Mouse (Mus musculus): ENCODE results near the gene Nicn1.
A peak's percentile ranks its signal among the peaks of the same experiment; 100 is the strongest.
"Not testable (repeated sequence)": the region's sequence is repeated elsewhere in the genome, so short reads cannot be mapped to it uniquely, and the experiment has no call there.

The Nicn1 gene

GRCm38 (mm10) chr9:108290016-108290750 lies at the start of gene Nicn1:
Gene Nicn1 (plus strand): TSS chr9:108290429.
- peak; percentile 94 for DNase-seq (ENCODE audit: low read depth)

- no peak for DNase-seq (ENCODE audit: low read depth)
Observed at GRCm38 (mm10) chr9:108244540-108244939, 45.7 kb upstream of the Nicn1 start.

- peak; percentile 47 for DNase-seq (ENCODE audit: low read depth)
Observed at GRCm38 (mm10) chr9:108244984-108245383, 45.2 kb upstream of the Nicn1 start.

GRCm38 (mm10) chr9:108248957-108249356 lies 41.3 kb upstream of the Nicn1 start:
- no peak for DNase-seq (ENCODE audit: low read depth)

GRCm38 (mm10) chr9:108251877-108252276 lies 38.4 kb upstream of the Nicn1 start:
- no peak for DNase-seq (ENCODE audit: low read depth)

- DNase-seq (ENCODE audit: low read depth) = no peak
Observed at GRCm38 (mm10) chr9:108252766-108253165, 37.5 kb upstream of the Nicn1 start.

GRCm38 (mm10) chr9:108260526-108260925 lies 29.7 kb upstream of the Nicn1 start:
- DNase-seq (ENCODE audit: low read depth) = no peak

- DNase-seq (ENCODE audit: low read depth) = no peak
Observed at GRCm38 (mm10) chr9:108261865-108262264, 28.4 kb upstream of the Nicn1 start.

- DNase-seq (ENCODE audit: low read depth) = peak; percentile 56
Observed at GRCm38 (mm10) chr9:108262494-108263049, 27.7 kb upstream of the Nicn1 start.

- peak; percentile 40 for DNase-seq (ENCODE audit: low read depth)
Observed at GRCm38 (mm10) chr9:108263131-108263681, 27.0 kb upstream of the Nicn1 start.

- DNase-seq (ENCODE audit: low read depth) = peak; percentile 98
Observed at GRCm38 (mm10) chr9:108263690-108264190, 26.5 kb upstream of the Nicn1 start, which contains the start of gene Dag1. Gene Dag1 (minus strand): TSS chr9:108263958.

GRCm38 (mm10) chr9:108264191-108264921 lies 25.9 kb upstream of the Nicn1 start:
- DNase-seq (ENCODE audit: low read depth) = peak; percentile 75

- peak; percentile 22 for DNase-seq (ENCODE audit: low read depth)
Observed at GRCm38 (mm10) chr9:108266261-108266935, 23.8 kb upstream of the Nicn1 start.

- peak; percentile 17 for DNase-seq (ENCODE audit: low read depth)
Observed at GRCm38 (mm10) chr9:108267691-108268090, 22.5 kb upstream of the Nicn1 start.

- DNase-seq (ENCODE audit: low read depth) = not testable (repeated sequence)
Observed at GRCm38 (mm10) chr9:108268701-108269100, 21.5 kb upstream of the Nicn1 start.

GRCm38 (mm10) chr9:108271941-108272340 lies 18.3 kb upstream of the Nicn1 start:
- no peak for DNase-seq (ENCODE audit: low read depth)

- DNase-seq (ENCODE audit: low read depth) = no peak
Observed at GRCm38 (mm10) chr9:108272691-108273090, 17.5 kb upstream of the Nicn1 start.

- DNase-seq (ENCODE audit: low read depth) = no peak
Observed at GRCm38 (mm10) chr9:108273485-108273884, 16.7 kb upstream of the Nicn1 start.

GRCm38 (mm10) chr9:108274476-108275330 lies 15.5 kb upstream of the Nicn1 start:
- no peak for DNase-seq (ENCODE audit: low read depth)

GRCm38 (mm10) chr9:108275331-108275659 lies 14.9 kb upstream of the Nicn1 start:
- DNase-seq (ENCODE audit: low read depth) = peak; percentile 10

Measured in NIH3T3 (cell line).